ENCODE assay signal across 10 mouse cellular contexts in the genomic region with DNA sequence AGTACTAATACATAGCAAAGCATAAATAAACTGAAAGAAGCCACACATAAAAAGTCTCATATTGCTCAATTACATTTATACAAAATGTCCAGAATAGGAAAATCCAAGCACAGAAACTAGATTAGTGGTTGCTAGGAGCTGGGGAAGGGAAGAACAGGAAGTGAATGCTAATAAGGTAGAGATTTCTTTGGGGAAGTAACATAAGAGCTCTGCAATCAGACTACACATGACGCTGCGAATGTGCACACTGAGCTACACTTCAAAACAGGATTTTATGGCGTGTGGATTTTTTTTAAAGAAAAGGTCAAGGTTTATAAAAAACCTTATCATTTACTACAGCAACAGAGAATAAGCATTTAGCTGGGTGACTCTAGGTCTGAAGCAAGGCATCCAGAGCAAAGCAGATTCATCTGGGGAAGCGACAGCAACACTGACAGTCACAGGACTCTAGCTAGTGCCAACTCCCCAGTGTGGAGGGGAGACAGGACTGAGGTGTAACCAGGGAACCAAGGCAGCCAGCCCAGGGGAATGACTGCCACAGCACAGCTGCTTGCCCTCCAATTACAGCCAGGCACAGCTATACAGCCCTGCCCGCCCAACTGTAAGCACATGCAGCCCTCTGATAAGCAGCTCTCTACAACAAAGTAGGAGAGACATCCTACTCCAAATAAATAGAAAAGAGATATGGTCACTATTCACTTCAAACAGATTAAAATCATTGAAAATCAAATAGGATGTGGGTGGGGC. TPM values are rescaled to one million over a fixed set of nuclear protein-coding genes. Genes with fewer than 3 reads are reported as not detected.
A peak's percentile ranks its signal among the peaks of the same experiment; 100 is the strongest.
DNase-seq lines count a peak whose midpoint lies in the region; ATAC-seq and TF ChIP-seq lines count a peak whose summit lies in the region.
"Had no signal": no experiment of that assay in that cellular context is flagged by ENCODE, and none has a peak within 500 bp of the region (broad histone marks: within the 10 kb centered on the region; RNA-seq: fewer than 3 reads in every experiment).

No protein-coding gene starts in this region.

- WGBS in spleen, adult 2 months: 69% methylated on average over 5 of the region's 5 CpGs
- 21% methylated on average over 5 of the region's 5 CpGs for WGBS in liver, embryonic 14.5 days (ENCODE audit: insufficient replicate concordance)

- 0 out of 2 replicates have a peak overlapping the region, but pooled peaks have one; percentile 23 for H3K27ac ChIP-seq in spleen, adult 2 months (ENCODE audit: insufficient read depth, low read length)
- H3K27ac ChIP-seq in liver, embryonic 14.5 days: peak overlapping the region; percentile 29
- H3K27ac ChIP-seq: embryonic facial prominence, embryonic 12.5 days; limb, embryonic 15.5 days had no signal

- TF ChIP-seq EP300 in liver, embryonic 14.5 days (IDR thresholded peaks at IDR 0.05; ENCODE audit: low read depth): peak; percentile 73

- H3K9ac ChIP-seq in liver, embryonic 14.5 days (replicated peaks): no peak overlapping the region; the same call in 1 of the 2 replicates
- H3K9ac ChIP-seq: embryonic facial prominence, embryonic 12.5 days; limb, embryonic 15.5 days had no signal

- H3K27me3 ChIP-seq in spleen, adult 2 months (ENCODE audit: control insufficient read depth, insufficient read depth, low read length): no peaks in the 10 kb centered on the region
- H3K27me3 ChIP-seq in liver, embryonic 14.5 days (ENCODE audit: control insufficient read depth, insufficient read depth, low read length): no peaks in the 10 kb centered on the region
- H3K27me3 ChIP-seq: embryonic facial prominence, embryonic 12.5 days; limb, embryonic 15.5 days had no signal

- TF ChIP-seq POLR2A in spleen, adult 2 months (IDR thresholded peaks at IDR 0.05; ENCODE audit: low read depth, low read length): no peak

- TF ChIP-seq CTCF in spleen, adult 2 months (IDR thresholded peaks at IDR 0.05; ENCODE audit: extremely low read depth, insufficient read depth, insufficient read length, insufficient replicate concordance): no peak
- no peak for TF ChIP-seq CTCF in liver, embryonic 14.5 days (IDR thresholded peaks at IDR 0.05; ENCODE audit: low read depth)

- H3K4me2 ChIP-seq in liver, embryonic 14.5 days (ENCODE audit: low read depth): peak overlapping the region; percentile 29
- H3K4me2 ChIP-seq: embryonic facial prominence, embryonic 12.5 days; limb, embryonic 15.5 days had no signal

- DNase-seq in cerebellum, postnatal 10 days: peak; percentile 13 to 33
- no peak for DNase-seq in cerebellum, postnatal 36 days
- no peak for DNase-seq in spleen, adult 2 months (ENCODE audit: low read depth in 1 of 2, low spot score in 2 of 2)
- DNase-seq in spleen, postnatal 14 days (ENCODE audit: low spot score in 2 of 2): no peak
- DNase-seq in liver, embryonic 14.5 days (ENCODE audit: low read depth in 3 of 3, low spot score in 3 of 3): peak; percentile 42 to 45 (median 45)
- peak; percentile 23 for DNase-seq in telencephalon, adult 2 months (ENCODE audit: low read depth, low spot score)
- no peak for DNase-seq in yolk sac, embryonic 10.5 days (ENCODE audit: low spot score)
- DNase-seq in cerebellum, adult 11 months: no peak

- ATAC-seq in liver, embryonic 14.5 days (ENCODE audit: insufficient read depth): peak; percentile 95

- H3K9me3 ChIP-seq in liver, embryonic 14.5 days (ENCODE audit: control insufficient read depth, low read length): no peaks in the 10 kb centered on the region
- H3K9me3 ChIP-seq: embryonic facial prominence, embryonic 12.5 days; limb, embryonic 15.5 days had no signal

- H3K4me1 ChIP-seq in spleen, adult 2 months (ENCODE audit: control insufficient read depth, insufficient read depth, insufficient read length): peaks cover 9% of the 10 kb centered on the region; the same call in 1 of the 2 replicates
- H3K4me1 ChIP-seq in liver, embryonic 14.5 days (replicated peaks; ENCODE audit: control insufficient read depth in 2 of 2, insufficient read depth in 2 of 2, low read length in 1 of 2): peaks cover 15 to 30% of the 10 kb centered on the region in 2 experiments; a peak in 3 of 4 replicates
- H3K4me1 ChIP-seq: embryonic facial prominence, embryonic 12.5 days had no signal

- no peaks in the 10 kb centered on the region; the same call in 1 of the 2 replicates for H3K36me3 ChIP-seq in spleen, adult 2 months (ENCODE audit: control insufficient read depth, insufficient read depth, low read length)
- no peaks in the 10 kb centered on the region for H3K36me3 ChIP-seq in liver, embryonic 14.5 days (replicated peaks; ENCODE audit: control insufficient read depth, insufficient read depth, low read depth)
- H3K36me3 ChIP-seq: embryonic facial prominence, embryonic 12.5 days; limb, embryonic 15.5 days had no signal

- H3K4me3 ChIP-seq in spleen, adult 2 months (ENCODE audit: extremely low read depth, insufficient read depth, insufficient read length): no peak overlapping the region
- no peak overlapping the region for H3K4me3 ChIP-seq in liver, embryonic 14.5 days (ENCODE audit: insufficient read depth in 1 of 2, low read depth in 2 of 2, low read length in 2 of 2)
- H3K4me3 ChIP-seq: embryonic facial prominence, embryonic 12.5 days; limb, embryonic 15.5 days had no signal

RNA-seq across cellular contexts. Expression of a gene that starts 42.6 kb away (rescaled TPM):
- polyA plus RNA-seq in spleen, adult 2 months (2012; rRNA removed): 20.7 and 36.8 TPM in 2 replicates
- 8.2 and 11.2 TPM in 2 replicates for polyA plus RNA-seq in liver, embryonic 14.5 days (2012; rRNA removed)
- polyA plus RNA-seq in liver, embryonic 14.5 days (2014; fragmentation: Nextera tagmentation; extraction: Ambion mirVana): 16.8 and 19.4 TPM in 2 replicates

Comparison
In these comparisons a context has a peak if more than half of its experiments do, and no peak if none do; other contexts are left out.
1. DNase-seq: peak in cerebellum, postnatal 10 days (2 of 2), liver, embryonic 14.5 days (3 of 3) and telencephalon, adult 2 months (single experiment); none in cerebellum, postnatal 36 days (0 of 2), spleen, adult 2 months (0 of 2), spleen, postnatal 14 days (0 of 2), yolk sac, embryonic 10.5 days (single experiment) and cerebellum, adult 11 months (single experiment).